Mouse (Mus musculus) kidney, postnatal 0 days (tissue): Measurements from ENCODE around the gene Capn15. TPM values are rescaled to one million over a fixed set of nuclear protein-coding genes. Genes with fewer than 3 reads are reported as not detected.

ENCODE experiments used
- ATAC-seq: fragments of 200-750 bp; cut with Nextera tagmentation; replicated peaks from 2 replicates; pipeline ENCODE4 v1.8.0; 2017; ENCODE audit warnings: low read depth, moderate number of reproducible peaks, moderate TSS enrichment, moderate library complexity; ENCODE audit not compliant: low FRiP score
- DNase-seq: peaks from one replicate; pipeline ENCODE4 v3.0.0-alpha.2; 2016; ENCODE audit warnings: low spot score
- H3K27ac ChIP-seq: fragments of 300-500 bp; sonication (generic); 2 replicates; pipeline ENCODE4 v1.5.1; 2014; ENCODE audit warnings: mild to moderate bottlenecking
- H3K27me3 ChIP-seq: fragments of 300-500 bp; sonication (generic); 2 replicates; pipeline ENCODE4 v1.6.1; 2014; ENCODE audit warnings: low read length, mixed read lengths; ENCODE audit not compliant: insufficient read depth
- H3K36me3 ChIP-seq: fragments of 300-500 bp; sonication (generic); 2 replicates; pipeline ENCODE4 v1.6.1; 2014; ENCODE audit warnings: low read length, mixed read lengths; ENCODE audit not compliant: insufficient read depth
- H3K4me1 ChIP-seq: fragments of 300-500 bp; sonication (generic); replicated peaks from 2 replicates; pipeline ENCODE4 v1.6.1; 2014; ENCODE audit warnings: antibody characterized with exemption, low read length, mixed read lengths; ENCODE audit not compliant: insufficient read depth
- H3K4me2 ChIP-seq: fragments of 300-500 bp; sonication (generic); 2 replicates; pipeline ENCODE4 v1.6.1; 2014; ENCODE audit warnings: mild to moderate bottlenecking, low read length, moderate library complexity, mixed read lengths
- H3K4me3 ChIP-seq: fragments of 300-500 bp; sonication (generic); replicated peaks from 2 replicates; pipeline ENCODE4 v1.5.1; 2014; ENCODE audit warnings: low read depth, low read length
- H3K9ac ChIP-seq: fragments of 300-500 bp; sonication (generic); 2 replicates; pipeline ENCODE4 v1.6.1; 2014; ENCODE audit warnings: low read depth, low read length
- H3K9me3 ChIP-seq: fragments of 300-500 bp; sonication (generic); replicated peaks from 2 replicates; pipeline ENCODE4 v1.6.1; 2016; ENCODE audit warnings: low read length, inconsistent platforms, mixed read lengths
- CTCF ChIP-seq: IDR thresholded peaks from 2 replicates; pipeline ENCODE4 v1.5.1; 2016; ENCODE audit warnings: antibody characterized with exemption, low read depth, mild to moderate bottlenecking, moderate library complexity
- WGBS: fragments of 180-500 bp; shearing (Covaris S2); extraction: QIAGEN DNeasy Blood & Tissue Kit; methylation state at CpG from one replicate; pipeline ENCODE4 v1.1.7; 2014; 5-methylcytosine and 5-hydroxymethylcytosine counted together
- polyA plus RNA-seq: library from polyadenylated mRNA; unstranded; fragments of >200 nt; fragmentation: Nextera tagmentation; extraction: Ambion mirVana; gene quantifications from 2 replicates; pipeline ENCODE4 v1.2.1, GENCODE M21; 2015

Capn15 gene
- polyA plus RNA-seq, 1 experiment from 2014 or later: 17.0 TPM

GRCm38 (mm10) chr17:25970954-25971707, 14.5 kb downstream of the Capn15 start:
- Histone ChIP-seq H3K9ac (no peak overlapping the region), H3K27me3 (no peaks in the 10 kb centered on the region), H3K9me3 (no peaks in the 10 kb centered on the region), H3K36me3 (no peaks in the 10 kb centered on the region), H3K4me1 (0 out of 2 replicates have a peak, but pooled peaks cover 12% of the 10 kb centered on the region), H3K4me3 (no peak overlapping the region), H3K27ac (no peak overlapping the region), H3K4me2 (no peak overlapping the region)
- no peak for DNase-seq
- TF ChIP-seq CTCF: no peak
- no peak for ATAC-seq
- WGBS: 87% methylated on average over 4 of the region's 4 CpGs

DNA sequence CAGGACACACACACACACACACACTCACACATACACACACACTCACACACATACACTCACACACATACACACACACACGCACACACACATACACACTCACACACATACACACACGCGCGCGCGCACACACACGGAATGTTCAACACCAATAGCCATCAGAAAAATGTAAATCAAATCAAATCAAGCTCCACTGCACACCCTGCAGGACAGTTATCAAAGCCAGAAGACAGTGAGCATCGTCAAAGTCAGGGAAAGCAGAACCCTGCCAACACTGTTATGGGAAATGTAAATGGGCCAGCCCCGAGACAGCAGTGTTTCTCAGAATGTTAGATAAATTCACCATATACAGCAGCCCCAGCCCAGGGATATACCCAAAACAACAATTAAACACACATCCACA, 15.1 kb downstream of the Capn15 start:
- no peak overlapping the region for H3K27ac ChIP-seq
- H3K4me1 ChIP-seq: 0 out of 2 replicates have a peak, but pooled peaks cover 12% of the 10 kb centered on the region
- H3K36me3 ChIP-seq: no peaks in the 10 kb centered on the region
- 87% methylated on average over 9 of the region's 9 CpGs for WGBS
- no peaks in the 10 kb centered on the region for H3K9me3 ChIP-seq
- H3K9ac ChIP-seq: no peak overlapping the region
- peak; percentile 13; the same call in 1 of the 2 replicates for TF ChIP-seq CTCF
- no peak overlapping the region for H3K4me2 ChIP-seq
- no peak for DNase-seq
- no peak for ATAC-seq
- H3K4me3 ChIP-seq: no peak overlapping the region
- H3K27me3 ChIP-seq: no peaks in the 10 kb centered on the region

- 0 out of 2 replicates have a peak, but pooled peaks cover 12% of the 10 kb centered on the region for H3K4me1 ChIP-seq
- no peak overlapping the region for H3K4me2 ChIP-seq
- DNase-seq: peak; percentile 34
- H3K27ac ChIP-seq: no peak overlapping the region
- ATAC-seq: peak; percentile 72; the same call in 1 of the 2 replicates
- no peaks in the 10 kb centered on the region for H3K36me3 ChIP-seq
- H3K9me3 ChIP-seq: no peaks in the 10 kb centered on the region
- no peaks in the 10 kb centered on the region for H3K27me3 ChIP-seq
- TF ChIP-seq CTCF: no peak
- no peak overlapping the region for H3K9ac ChIP-seq
- WGBS: 61% methylated on average over 1 of the region's 1 CpGs
- H3K4me3 ChIP-seq: no peak overlapping the region
Observed at GRCm38 (mm10) chr17:25968176-25968575, 17.4 kb downstream of the Capn15 start.

DNA sequence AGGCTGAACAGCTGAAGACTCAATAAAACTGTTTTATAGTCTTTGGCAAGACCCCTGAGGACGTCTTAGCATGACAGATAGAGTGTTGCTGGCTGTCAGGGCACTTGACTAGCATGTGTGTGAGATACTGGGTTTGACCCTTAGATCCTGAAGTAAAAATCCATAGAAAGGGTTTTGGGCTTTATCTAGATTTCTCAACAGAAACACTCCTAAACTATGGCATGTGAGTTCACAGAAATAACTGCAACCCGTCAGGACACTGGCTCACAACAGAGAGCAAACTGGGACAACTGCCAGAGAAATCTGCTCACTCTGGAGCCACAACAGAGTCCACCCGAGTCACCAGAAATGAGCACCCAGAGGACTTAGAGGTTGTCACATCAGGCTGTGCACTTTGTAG, 17.9 kb downstream of the Capn15 start:
- 35% methylated on average over 3 of the region's 3 CpGs for WGBS
- Histone ChIP-seq H3K36me3 (no peaks in the 10 kb centered on the region), H3K9ac (no peak overlapping the region), H3K27me3 (no peaks in the 10 kb centered on the region), H3K4me1 (0 out of 2 replicates have a peak, but pooled peaks cover 12% of the 10 kb centered on the region), H3K27ac (no peak overlapping the region), H3K9me3 (no peaks in the 10 kb centered on the region), H3K4me3 (no peak overlapping the region), H3K4me2 (no peak overlapping the region)
- no peak for TF ChIP-seq CTCF
- peak; percentile 69 for DNase-seq
- ATAC-seq: no peak

DNA sequence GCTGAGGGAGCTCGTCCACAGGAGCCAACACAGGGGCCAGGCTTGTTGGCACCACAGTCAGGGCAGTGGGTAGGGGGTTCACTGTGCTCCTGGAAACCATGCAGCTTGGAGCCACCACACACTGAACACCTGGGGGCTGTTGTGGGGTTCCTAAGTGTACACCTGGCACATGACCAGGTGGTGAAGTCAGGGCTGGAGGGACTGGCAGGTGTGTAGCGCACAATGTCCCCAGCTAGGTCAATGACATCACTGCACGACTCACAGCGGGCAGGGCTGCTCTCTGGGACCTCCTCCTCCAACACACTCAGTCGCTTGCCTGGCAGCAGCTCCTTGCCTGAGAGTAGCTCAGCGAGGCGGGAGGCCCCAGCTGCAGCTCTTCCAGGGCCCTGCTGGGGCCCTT, 21.3 kb downstream of the Capn15 start:
- no peak for TF ChIP-seq CTCF
- 84% methylated on average over 7 of the region's 7 CpGs for WGBS
- H3K4me3 ChIP-seq: no peak overlapping the region
- peaks cover 9% of the 10 kb centered on the region; the same call in 1 of the 2 replicates for H3K36me3 ChIP-seq
- no peak overlapping the region for H3K9ac ChIP-seq
- no peaks in the 10 kb centered on the region for H3K9me3 ChIP-seq
- H3K27ac ChIP-seq: no peak overlapping the region
- no peaks in the 10 kb centered on the region for H3K27me3 ChIP-seq
- DNase-seq (no peak), ATAC-seq (0 out of 2 replicates have a peak, but pooled peaks have one; percentile 12)
- H3K4me1 ChIP-seq: 0 out of 2 replicates have a peak, but pooled peaks cover 12% of the 10 kb centered on the region
- no peak overlapping the region for H3K4me2 ChIP-seq

- 89% methylated on average over 7 of the region's 7 CpGs for WGBS
- peaks cover 16% of the 10 kb centered on the region; the same call in 1 of the 2 replicates for H3K36me3 ChIP-seq
- 0 out of 2 replicates have a peak, but pooled peaks cover 5% of the 10 kb centered on the region for H3K4me1 ChIP-seq
- H3K27ac ChIP-seq: no peak overlapping the region
- no peak for TF ChIP-seq CTCF
- no peaks in the 10 kb centered on the region for H3K9me3 ChIP-seq
- ATAC-seq (no peak), DNase-seq (no peak)
- no peak overlapping the region for H3K9ac ChIP-seq
- no peak overlapping the region for H3K4me3 ChIP-seq
- H3K27me3 ChIP-seq: no peaks in the 10 kb centered on the region
- no peak overlapping the region for H3K4me2 ChIP-seq
Observed at GRCm38 (mm10) chr17:25962413-25962905, 23.1 kb downstream of the Capn15 start.
